Mouse (Mus musculus) lung, postnatal 36 days (tissue): ENCODE data around the gene Epha10.
"Not testable (repeated sequence)": the region's sequence is repeated elsewhere in the genome, so short reads cannot be mapped to it uniquely, and the experiment has no call there.

Experiments used
- DNase-seq: peaks from one replicate; pipeline ENCODE4 v3.0.0; 2022; ENCODE audit warnings: mixed read lengths

Gene Epha10

DNA sequence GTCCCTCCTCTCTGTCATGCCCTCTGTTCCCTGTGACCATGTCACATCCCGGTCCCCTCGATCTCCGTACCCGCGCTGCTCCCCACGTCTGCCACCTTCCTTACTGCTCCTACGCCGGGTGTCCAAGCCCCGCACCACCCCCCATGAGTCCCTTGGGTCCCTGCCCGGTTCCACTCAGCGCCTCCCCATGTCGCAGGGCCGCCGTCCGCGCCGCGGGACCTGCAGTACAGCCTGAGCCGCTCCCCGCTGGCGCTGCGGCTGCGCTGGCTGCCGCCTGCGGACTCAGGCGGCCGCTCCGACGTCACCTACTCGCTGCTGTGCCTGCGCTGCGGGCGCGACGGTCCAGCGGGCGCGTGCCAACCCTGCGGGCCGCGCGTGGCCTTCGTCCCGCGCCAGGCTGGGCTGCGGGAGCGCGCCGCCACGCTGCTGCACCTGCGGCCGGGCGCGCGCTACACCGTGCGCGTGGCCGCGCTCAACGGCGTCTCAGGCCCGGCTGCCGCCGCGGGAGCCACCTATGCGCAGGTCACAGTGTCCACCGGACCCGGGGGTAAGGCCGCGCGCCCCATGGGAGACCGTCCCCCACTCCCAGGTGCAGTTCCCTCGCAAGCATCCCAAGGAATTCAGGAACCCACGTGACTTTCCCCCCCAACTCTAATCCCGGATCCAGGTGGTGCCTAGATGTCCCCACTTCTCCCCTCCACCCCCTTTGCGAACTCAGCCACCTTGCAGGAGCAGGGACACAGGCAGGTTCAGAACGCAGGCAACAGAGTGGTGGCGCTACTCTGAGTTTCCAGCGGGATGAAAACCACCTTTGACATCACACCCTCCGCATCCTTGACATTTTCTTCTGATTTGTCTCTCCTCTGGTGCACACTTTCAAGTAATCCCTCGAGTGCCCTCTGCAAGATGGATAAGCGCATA lies 14.1 kb downstream of the Epha10 start:
- DNase-seq = no peak

DNA sequence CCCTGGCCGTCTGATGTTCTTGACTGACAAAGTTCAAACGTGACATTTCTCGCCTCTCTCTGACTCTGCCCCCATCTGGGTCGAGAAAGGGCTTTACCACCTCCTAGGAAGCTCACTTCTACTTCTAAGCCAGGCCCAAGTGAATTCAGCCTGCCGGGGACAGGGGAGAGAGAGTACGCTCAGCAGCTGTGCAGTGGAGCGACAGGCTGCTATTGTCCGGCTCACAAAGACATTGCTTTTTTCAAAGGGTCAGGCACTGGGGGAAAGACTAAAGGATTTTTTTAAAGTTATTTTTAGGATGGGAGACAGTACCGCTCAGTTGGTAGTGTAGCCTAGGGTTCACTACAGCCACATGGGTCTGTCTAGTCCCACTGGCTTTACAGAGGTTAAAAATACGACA lies 17.7 kb downstream of the Epha10 start:
- DNase-seq = no peak

DNA sequence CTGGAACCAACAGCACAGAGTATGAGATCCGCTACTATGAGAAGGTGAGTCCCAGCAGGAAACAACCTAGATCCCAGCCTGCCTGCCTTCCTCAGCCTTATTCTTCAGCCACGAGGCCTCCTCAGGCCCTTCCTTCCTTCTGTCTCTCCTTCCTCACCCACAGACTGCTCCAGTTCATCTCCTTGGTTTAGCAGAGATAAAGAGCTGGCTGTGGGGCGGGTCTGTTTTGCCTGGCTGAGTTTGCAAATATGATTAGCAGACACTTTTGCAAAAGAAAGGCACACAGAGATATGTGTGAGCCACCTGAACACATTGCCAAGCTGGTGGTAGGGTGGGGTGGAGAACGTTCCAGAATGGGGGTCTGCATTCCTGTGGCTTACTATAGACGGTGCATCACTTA lies 19.2 kb downstream of the Epha10 start:
- DNase-seq = no peak

DNA sequence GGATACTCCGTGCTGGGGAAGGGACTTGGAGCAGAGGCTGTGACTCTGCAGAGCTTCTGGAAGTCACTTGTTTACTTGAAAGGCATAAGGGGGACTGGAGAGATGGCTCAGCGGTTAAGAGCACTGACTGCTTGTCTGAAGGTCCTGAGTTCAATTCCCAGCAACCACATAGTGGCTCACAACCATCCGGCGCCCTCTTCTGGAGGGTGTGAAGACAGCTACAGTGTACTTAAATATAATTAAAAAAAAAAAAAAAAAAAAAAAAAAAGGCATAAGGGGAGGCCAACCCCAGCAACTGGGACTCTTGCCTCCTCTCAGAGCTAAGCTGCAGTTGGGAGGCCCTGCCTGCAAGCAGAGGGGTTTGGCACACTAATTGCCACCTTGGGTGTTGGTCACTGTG lies 24.7 kb downstream of the Epha10 start:
- no peak for DNase-seq

DNA sequence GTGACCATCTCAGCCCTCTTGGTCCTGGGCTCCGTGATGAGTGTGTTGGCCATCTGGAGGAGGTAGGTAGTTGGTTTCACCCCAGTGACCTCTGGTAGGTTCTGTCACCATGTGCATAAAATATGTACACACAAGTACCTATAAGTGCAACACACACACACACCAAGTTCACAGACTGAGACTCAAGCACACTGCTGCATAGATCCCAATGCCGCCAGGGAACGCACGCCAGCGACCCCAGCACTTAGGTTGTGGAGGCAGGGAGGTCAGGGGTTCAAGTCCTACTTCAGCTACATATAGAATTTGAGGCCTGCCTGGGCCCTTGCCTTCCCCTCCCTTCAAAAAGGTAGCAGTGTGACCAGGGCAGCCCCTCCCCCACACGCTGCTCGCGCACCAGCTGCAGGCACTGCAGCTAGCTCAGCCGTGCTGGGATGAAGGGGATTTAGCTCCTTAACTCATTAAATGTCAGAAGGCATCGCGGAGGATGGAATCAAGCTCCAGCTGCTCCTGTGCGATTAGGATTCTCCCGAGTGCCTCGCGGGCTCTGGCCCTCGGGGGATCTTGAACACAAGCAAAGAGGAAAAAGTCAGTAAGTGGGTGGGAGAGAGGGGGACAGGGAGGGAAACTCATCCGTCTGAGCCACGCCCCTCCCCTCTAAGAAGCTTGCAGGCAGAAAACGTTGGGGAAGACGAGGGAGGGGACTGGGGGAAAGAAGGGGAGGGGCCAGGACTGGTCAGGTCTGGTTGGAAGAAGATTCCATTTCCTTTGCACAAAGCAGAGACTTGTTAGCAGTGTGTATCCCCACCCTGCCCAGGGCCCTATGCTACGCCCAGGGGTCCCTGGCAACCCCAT lies 25.5 kb downstream of the Epha10 start:
- DNase-seq = no peak

DNA sequence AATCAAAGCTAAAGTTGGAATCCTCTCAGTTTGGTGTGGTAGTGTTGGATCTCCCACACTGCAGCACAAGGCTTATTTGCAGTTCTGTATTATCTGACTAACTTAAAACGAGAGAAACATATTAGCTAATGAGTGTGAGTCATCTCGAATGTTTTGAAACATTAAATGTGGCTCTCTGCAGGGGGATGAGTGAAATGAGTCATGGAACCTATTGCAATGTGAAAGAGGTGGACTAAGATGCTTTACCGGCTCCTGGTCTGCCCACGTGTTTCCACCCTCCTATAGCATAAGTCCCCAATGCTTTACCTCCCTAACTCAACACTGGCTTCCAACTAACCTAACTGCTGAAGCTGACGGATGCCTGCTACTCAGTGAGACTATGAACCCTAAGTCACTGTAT lies 47.4 kb downstream of the Epha10 start:
- no peak for DNase-seq

DNA sequence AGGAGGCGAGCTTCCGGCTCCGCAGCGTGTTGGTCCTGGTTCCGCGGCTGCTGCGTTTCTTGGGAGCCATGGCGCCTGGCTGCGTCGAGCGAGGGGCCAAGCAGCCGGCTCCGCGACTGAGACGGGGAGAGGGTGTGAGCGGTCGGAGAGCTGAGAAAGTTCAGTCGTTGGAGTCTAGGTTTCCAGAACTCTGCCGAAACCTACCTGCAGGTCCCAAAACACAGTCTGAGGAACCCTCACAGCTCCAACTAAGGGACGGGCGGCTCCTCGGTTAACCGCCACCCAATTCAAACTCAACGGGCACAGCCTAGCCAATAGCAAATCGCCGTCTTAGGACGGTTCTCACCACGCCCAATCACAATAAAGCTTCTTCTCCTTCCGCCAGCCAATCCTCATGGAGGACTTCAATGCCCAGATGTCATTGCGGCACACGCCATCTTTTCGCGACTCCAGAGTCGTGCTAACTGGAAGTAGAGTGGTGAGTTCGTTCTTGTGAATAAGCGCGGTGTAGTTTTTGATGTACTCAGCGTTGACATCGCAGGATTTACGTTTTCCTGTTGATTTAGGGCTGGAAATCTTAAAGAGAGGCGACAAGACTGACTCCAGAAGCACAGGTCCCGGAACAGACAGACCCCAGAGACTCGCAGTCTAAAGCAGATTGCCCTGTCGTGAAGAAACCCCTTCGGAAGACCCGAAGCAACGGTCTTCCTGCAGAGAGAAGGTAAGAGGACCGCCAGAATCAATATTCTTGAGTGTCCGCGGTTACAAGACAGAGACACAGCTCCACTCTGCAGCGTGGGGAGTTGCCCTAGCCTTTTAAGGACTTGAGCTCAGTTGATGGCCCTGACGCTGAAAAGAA lies 56.1 kb downstream of the Epha10 start, which contains the start of gene 9930104L06Rik:
9930104L06Rik (plus strand) TSS at position 436 of the 859 bp plus-strand sequence.
- DNase-seq = peak; percentile 99

DNA sequence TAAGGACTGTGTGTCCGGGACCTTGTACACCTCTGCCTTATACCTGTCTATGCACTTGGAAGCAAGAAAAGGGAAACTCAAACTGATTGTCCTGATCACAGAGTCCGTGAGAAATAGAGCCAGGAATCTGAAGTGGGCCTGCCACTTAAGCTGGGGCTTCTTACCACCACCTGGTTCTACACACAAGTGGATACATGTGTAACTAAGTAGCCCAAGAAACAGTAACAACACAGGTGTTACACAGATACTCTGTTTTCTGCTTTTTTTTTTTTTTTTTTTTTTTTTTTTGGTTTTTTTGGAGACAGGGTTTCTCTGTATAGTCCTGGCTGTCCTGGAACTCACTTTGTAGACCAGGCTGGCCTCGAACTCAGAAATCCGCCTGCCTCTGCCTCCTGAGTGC lies 58.5 kb downstream of the Epha10 start, which contains the start of gene Cdca8:
Cdca8 (minus strand) TSS at position 101 of the 400 bp plus-strand sequence.
- not testable (repeated sequence) for DNase-seq

DNA sequence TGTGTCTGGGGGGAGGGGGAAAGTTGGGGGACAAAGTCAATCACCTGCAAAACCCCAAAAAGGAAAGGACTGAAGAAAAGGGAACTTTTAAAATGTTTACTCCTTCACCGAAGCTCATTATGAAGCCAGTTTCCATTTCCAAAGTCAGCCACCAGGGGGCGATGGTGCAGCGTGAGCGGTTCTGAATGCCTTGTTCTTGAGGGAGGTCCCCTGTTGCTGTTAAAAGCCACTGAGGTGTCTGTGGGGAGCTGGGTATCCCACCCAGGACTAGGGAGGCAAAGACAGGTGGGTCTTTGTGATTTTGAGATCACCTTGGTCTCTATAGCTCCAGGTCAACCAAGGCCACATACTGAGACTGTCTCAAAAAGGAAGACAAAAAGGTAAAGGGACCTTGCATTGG lies 62.3 kb downstream of the Epha10 start:
- peak; percentile 88 for DNase-seq

DNA sequence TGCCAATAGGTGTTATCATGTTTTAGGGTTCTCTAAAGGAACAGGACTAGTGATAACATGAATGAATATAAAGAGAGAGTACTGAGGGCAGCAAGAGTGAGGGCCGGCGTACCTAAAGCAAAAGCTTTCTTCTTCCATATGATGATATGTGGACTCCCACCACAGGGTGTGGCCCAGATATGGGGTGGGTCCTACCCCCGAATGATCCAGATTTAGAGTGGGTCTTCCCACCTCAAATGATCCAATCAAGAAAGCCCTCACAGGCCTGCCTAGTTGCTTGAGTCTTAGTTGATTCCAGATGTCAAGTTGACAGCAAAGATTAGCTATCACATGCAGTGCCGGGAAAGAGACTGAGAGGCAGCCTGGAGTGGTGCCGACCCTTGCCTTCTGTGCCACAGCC lies 63.1 kb downstream of the Epha10 start:
- DNase-seq = no peak

DNA sequence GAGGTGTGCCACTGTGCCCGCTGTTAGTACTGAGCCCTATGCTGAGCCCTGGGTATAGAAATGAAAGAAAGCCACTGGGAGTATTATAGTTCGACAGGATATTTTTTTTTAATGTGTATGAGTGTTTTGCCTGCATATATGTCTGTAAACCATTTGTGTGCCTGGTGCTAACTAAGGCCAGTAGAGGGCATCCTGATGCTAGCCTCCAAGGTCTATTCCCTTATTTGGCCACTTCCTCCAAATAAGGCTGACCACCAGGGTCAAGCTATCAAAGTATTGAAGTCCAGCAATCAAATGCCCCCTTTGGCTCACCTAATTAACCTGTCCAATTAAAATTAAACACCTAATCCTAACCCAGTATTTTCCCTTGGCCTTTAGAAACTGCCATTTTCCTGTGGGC lies 64.3 kb downstream of the Epha10 start:
- DNase-seq = peak; percentile 15

DNA sequence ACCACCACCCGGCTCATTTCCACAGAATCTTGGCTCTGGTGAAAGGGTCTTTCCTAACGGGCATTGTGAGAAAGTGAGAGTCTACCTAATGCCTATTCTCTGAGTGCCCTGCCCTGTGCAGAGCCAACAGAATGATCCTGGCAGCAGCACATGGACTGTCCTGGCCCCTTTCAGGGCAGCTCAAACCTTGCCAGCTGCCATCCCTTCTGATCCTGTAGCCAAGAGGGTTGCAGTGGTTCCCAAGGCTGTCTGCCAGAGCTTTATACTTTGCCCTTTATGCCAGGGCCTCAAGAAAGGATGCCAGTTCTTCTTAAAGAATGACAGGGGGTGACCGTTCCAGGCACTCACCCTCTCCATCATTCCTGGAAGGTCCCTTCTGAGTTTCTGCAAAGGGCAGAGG lies 68.8 kb downstream of the Epha10 start:
- DNase-seq = no peak

DNA sequence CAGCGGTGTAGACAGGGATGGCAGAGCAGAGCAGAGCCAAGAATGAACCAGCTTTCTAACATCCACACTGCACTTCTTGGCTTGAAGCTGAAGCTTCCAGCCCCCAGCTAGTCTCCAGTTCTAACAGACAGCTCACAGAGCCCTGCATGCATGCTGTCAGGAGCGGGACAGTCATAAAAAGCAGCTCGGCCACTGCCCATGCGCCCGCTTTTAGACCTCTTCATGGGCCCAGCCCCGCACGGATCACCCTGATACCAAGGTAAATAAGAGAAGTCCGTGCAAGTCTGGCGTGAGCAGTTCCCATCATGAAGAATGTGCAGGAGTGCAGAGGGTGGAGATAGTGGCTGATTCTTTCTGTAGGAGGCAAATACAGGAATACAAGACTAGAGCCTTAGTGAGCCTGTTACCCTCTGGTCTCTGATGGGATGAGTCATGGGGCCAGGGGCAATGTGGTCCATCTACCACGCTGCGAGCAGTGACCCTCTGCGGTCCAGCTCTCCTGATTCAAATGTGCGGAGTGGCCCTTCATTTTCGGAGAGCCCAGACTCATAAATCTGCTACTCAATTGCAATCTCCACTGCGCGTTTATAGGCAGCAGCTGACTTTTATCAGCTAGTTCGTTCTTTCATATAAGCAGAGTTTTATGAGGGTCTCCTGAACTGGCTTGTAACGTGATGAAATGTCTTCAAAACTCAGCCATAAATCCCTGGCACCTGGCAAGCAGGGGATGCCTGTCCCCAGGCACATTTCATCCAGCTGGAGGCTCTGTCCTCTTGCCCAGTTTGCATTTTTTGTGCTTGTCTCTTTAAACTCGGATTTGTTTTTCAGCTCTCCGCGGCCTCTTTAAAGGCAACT lies 69.7 kb downstream of the Epha10 start:
- DNase-seq = peak; percentile 23

DNA sequence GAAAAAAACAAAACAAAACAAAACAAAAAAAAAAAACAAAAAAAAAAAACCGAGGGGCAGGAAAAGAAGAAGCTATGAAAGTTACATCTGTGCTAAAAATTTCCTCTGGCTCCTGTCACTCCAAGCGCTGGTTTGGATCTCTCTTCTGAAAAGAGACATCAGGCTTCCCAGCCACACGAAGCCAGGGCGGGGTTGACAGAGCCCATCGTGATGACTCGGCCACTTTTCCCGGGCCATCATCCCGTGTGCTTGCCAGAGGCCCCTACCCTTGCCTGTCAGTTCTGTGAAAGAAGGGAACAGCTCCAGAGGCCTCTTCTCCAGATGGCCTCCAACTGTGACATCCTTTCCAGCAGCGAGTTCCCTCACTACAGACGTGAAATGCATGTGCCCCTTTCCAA lies 70.3 kb downstream of the Epha10 start:
- peak; percentile 17 for DNase-seq

DNA sequence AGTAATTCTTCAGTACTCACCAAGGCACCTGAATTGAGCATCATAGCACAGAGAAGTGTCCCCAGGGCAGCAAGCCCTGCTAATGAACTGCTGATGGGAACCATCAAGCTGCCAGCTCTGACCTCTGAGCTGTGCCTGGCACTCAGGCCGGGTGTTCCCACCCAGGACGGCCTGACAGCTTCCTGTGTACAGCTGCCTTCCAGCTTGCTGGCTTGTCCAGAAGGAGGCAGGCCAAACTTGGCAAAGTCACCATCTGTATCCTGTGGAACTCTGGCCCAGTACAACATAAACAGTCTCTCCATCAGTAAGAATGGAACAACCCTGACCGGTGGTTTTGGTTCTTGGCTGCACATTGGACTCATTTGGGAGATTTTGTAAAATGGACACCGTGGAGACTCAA lies 72.8 kb downstream of the Epha10 start:
- peak; percentile 67 for DNase-seq

DNA sequence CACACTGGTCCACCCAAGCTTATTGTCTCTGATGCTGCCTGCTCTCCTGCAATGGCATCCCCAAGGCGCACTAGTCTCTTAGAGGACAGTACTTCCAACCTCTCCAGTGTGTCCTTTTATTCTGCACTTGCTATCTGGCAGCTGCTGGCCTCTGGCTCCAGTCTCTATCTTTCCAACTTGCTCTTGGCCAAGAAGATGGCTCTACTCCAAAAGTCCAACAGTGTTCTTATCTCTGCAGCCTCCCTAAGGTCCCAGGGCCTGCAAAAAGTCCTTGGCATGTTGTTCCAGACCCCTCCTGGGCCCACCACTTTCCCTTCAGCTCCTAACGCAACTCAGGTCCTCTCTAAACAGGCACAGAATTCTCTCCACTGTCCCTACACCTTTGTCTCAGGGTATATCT lies 76.6 kb downstream of the Epha10 start:
- DNase-seq = peak; percentile 33

DNA sequence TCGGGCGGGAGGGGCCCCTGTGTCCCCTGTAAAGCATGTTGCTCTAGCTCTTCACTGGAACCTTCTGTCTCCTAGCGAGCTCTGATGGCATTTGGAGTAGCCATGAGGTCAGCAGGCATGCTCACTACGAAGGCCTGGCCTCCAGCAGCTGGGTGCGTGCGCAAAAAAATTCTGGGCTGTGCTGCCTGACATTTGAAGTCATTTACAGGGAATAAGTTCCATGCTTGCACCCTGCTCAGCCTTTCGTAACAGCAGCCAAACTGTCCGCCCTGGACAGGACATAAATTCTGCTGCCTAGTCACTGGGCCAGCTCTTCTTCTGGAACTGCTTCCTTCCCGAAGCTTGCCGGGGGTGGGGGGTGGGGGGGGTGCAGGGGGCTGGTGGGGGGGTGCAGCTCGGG lies 78.4 kb downstream of the Epha10 start:
- DNase-seq = peak; percentile 54

DNA sequence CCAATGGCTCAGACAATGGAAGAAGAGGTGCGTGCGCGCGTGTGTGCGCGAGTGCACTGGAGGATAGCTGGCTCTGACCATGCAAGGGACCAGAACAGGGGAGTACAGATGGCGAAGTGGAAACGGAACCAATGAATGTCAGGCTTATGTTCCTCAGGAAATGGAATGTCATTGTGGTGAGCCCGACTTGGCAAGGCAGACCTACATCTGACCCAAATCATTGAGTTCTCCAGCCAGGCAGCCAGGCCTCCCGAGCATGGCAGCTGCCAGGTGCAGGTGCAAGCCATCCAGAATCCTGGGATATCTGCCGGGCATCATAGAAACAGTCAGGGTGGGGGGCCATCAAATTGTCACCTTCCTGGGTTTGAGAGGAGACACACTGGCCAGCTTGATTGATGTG lies 80.2 kb downstream of the Epha10 start:
- DNase-seq = no peak

DNA sequence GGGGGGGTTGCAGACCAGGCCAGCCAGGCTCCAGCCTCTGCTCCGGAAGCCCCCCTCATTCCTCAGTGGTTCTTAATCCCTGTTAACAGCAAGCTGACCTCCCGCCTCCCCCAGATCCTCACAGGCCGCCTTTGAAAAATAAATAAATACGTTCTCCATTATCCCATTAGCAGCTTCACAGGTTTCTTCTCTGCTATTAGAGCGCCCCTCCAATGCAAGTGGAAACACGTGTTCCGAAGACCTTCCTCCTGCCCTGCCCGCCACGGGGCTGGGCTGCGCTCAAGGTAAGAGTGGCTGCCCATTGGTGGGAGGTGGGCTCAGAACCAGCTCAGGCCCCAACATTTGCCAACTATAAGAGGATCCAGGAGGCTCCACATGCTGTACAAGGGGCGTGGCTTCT lies 81.9 kb downstream of the Epha10 start:
- DNase-seq = no peak

DNA sequence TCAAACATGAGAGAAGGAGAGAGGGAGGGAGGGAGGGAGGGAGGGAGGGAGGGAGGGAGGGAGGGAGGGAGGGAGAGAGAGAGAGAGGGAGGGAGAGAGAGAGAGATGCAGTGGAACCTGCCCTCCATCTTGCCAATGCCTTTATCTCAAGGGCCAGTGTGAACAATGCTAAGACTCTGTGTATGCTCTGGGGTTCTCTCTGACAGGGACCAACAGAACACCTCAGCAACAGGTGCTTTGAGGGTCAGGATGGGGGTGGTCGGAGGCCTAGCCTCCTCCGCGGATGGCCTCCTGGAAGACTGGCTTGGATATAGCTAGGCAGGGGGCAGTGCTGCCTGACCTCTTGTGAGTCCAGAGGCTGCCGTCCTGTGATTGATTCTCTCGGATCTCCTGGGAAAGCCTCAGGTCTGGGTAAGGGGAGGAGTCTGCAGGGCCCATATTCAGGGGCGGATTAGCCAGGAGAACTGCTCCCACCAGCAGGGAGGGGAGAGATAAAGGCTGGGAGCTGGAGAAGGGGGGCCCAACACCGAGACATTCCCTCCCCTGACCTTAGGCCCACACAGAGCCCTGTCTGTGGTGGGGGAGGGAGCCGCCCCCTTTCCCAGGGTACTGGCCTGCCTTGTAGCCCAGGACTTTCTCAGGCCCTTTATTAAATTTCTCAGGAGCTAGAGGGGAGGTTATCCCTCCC lies 84.4 kb downstream of the Epha10 start:
- no peak for DNase-seq
